Mouse (Mus musculus) intestine, embryonic 16.5 days (tissue): ENCODE measurements around the gene Gpr33. TPM values are rescaled to one million over a fixed set of nuclear protein-coding genes. Genes with fewer than 3 reads are reported as not detected.

ENCODE experiments used
- ATAC-seq: fragments of 200-750 bp; cut with Nextera tagmentation; 2 replicates; pipeline ENCODE4 v1.8.0; 2017; ENCODE audit warnings: moderate TSS enrichment, moderate library complexity
- H3K27ac ChIP-seq: fragments of 300-500 bp; sonication (generic); 2 replicates; pipeline ENCODE4 v1.5.1; 2014; ENCODE audit warnings: mild to moderate bottlenecking, low read length
- H3K27me3 ChIP-seq: fragments of 300-500 bp; sonication (generic); replicated peaks from 2 replicates; pipeline ENCODE4 v1.6.1; 2014; ENCODE audit warnings: low read length, control low read depth, mixed read lengths; ENCODE audit not compliant: control insufficient read depth, insufficient read depth
- H3K36me3 ChIP-seq: fragments of 300-500 bp; sonication (generic); 2 replicates; pipeline ENCODE4 v1.6.1; 2014; ENCODE audit warnings: low read length, control low read depth; ENCODE audit not compliant: control insufficient read depth, insufficient read depth
- H3K4me1 ChIP-seq: fragments of 300-500 bp; sonication (generic); 2 replicates; pipeline ENCODE4 v1.6.1; 2014; ENCODE audit warnings: low read length, control low read depth, mixed read lengths; ENCODE audit not compliant: control insufficient read depth, insufficient read depth
- H3K4me2 ChIP-seq: fragments of 300-500 bp; sonication (generic); 2 replicates; pipeline ENCODE4 v1.6.1; 2014; ENCODE audit warnings: low read depth, low read length, control low read depth
- H3K4me3 ChIP-seq: fragments of 300-500 bp; sonication (generic); 2 replicates; pipeline ENCODE4 v1.5.1; 2014; ENCODE audit warnings: mild to moderate bottlenecking, low read length
- H3K9ac ChIP-seq: fragments of 300-500 bp; sonication (generic); 2 replicates; pipeline ENCODE4 v1.6.1; 2014; ENCODE audit warnings: low read depth, low read length
- H3K9me3 ChIP-seq: fragments of 300-500 bp; sonication (generic); 2 replicates; pipeline ENCODE4 v1.6.1; 2016; ENCODE audit warnings: low read length, control low read depth; ENCODE audit not compliant: control insufficient read depth
- WGBS: fragments of 180-500 bp; shearing (Covaris S2); extraction: QIAGEN DNeasy Blood & Tissue Kit; methylation state at CpG from one replicate; pipeline ENCODE4 v1.1.7; 2014; 5-methylcytosine and 5-hydroxymethylcytosine counted together
- polyA plus RNA-seq: library from polyadenylated mRNA; unstranded; fragments of >200 nt; fragmentation: Nextera tagmentation; extraction: Ambion mirVana; gene quantifications from 2 replicates; pipeline ENCODE4 v1.2.1, GENCODE M21; 2015

Gpr33 gene
- not detected in 2 replicates for polyA plus RNA-seq

GRCm38 (mm10) chr12:52027963-52028362 is at the start of gene Gpr33:
Gpr33 (minus strand) TSS chr12:52028063.
- Histone ChIP-seq H3K4me2 (no peak within 1 kb of the TSS), H3K4me3 (no peak within 1 kb of the TSS), H3K27ac (no peak within 1 kb of the TSS), H3K9me3 (no peaks in the 10 kb centered on the region), H3K27me3 (no peaks in the 10 kb centered on the region), H3K36me3 (no peaks in the 10 kb centered on the region), H3K4me1 (no peaks in the 10 kb centered on the region), H3K9ac (no peak within 1 kb of the TSS)
- ATAC-seq: no peak
- WGBS: 93% methylated on average over 3 of the region's 3 CpGs

- Histone ChIP-seq H3K9ac (no peak overlapping the region), H3K27ac (no peak overlapping the region), H3K9me3 (no peaks in the 10 kb centered on the region), H3K36me3 (no peaks in the 10 kb centered on the region), H3K4me3 (no peak overlapping the region), H3K27me3 (no peaks in the 10 kb centered on the region), H3K4me2 (no peak overlapping the region), H3K4me1 (no peaks in the 10 kb centered on the region)
- ATAC-seq: no peak
- WGBS: 70% methylated on average over 2 of the region's 2 CpGs
Measured at GRCm38 (mm10) chr12:52049324-52049723, 21.5 kb upstream of the Gpr33 start.

GRCm38 (mm10) chr12:52046371-52046770 is 18.5 kb upstream of the Gpr33 start:
- H3K4me2 ChIP-seq: no peak overlapping the region
- ATAC-seq: no peak
- H3K9me3 ChIP-seq: no peaks in the 10 kb centered on the region
- H3K9ac ChIP-seq: no peak overlapping the region
- no peak overlapping the region for H3K4me3 ChIP-seq
- H3K36me3 ChIP-seq: no peaks in the 10 kb centered on the region
- WGBS: 73% methylated on average over 4 of the region's 4 CpGs
- no peak overlapping the region for H3K27ac ChIP-seq
- H3K4me1 ChIP-seq: no peaks in the 10 kb centered on the region
- H3K27me3 ChIP-seq: no peaks in the 10 kb centered on the region

GRCm38 (mm10) chr12:52042818-52043336 is 15.0 kb upstream of the Gpr33 start:
- Histone ChIP-seq H3K36me3 (no peaks in the 10 kb centered on the region), H3K27me3 (no peaks in the 10 kb centered on the region), H3K4me2 (no peak overlapping the region), H3K27ac (no peak overlapping the region), H3K9me3 (no peaks in the 10 kb centered on the region), H3K9ac (no peak overlapping the region), H3K4me3 (no peak overlapping the region), H3K4me1 (no peaks in the 10 kb centered on the region)
- no peak for ATAC-seq
- WGBS: 70% methylated on average over 10 of the region's 10 CpGs

GRCm38 (mm10) chr12:52038352-52038751 is 10.5 kb upstream of the Gpr33 start:
- Histone ChIP-seq H3K9ac (no peak overlapping the region), H3K4me1 (no peaks in the 10 kb centered on the region), H3K27me3 (no peaks in the 10 kb centered on the region), H3K36me3 (no peaks in the 10 kb centered on the region), H3K4me3 (no peak overlapping the region), H3K27ac (no peak overlapping the region), H3K4me2 (no peak overlapping the region), H3K9me3 (no peaks in the 10 kb centered on the region)
- WGBS: 45% methylated on average over 3 of the region's 3 CpGs
- no peak; the same call in 1 of the 2 replicates for ATAC-seq

GRCm38 (mm10) chr12:52034956-52035355 is 7.1 kb upstream of the Gpr33 start:
- Histone ChIP-seq H3K9ac (no peak overlapping the region), H3K4me2 (no peak overlapping the region), H3K36me3 (no peaks in the 10 kb centered on the region), H3K27ac (no peak overlapping the region), H3K4me3 (no peak overlapping the region), H3K9me3 (no peaks in the 10 kb centered on the region), H3K27me3 (no peaks in the 10 kb centered on the region), H3K4me1 (no peaks in the 10 kb centered on the region)
- WGBS: 81% methylated on average over 3 of the region's 3 CpGs
- no peak for ATAC-seq

- no peak for ATAC-seq
- Histone ChIP-seq H3K9me3 (no peaks in the 10 kb centered on the region), H3K27me3 (no peaks in the 10 kb centered on the region), H3K4me3 (no peak overlapping the region), H3K27ac (no peak overlapping the region), H3K9ac (no peak overlapping the region), H3K36me3 (no peaks in the 10 kb centered on the region), H3K4me2 (no peak overlapping the region), H3K4me1 (no peaks in the 10 kb centered on the region)
- WGBS: 82% methylated on average over 6 of the region's 6 CpGs
Measured at GRCm38 (mm10) chr12:52032276-52032675, 4.4 kb upstream of the Gpr33 start.

- Histone ChIP-seq H3K27me3 (no peaks in the 10 kb centered on the region), H3K4me3 (no peak overlapping the region), H3K27ac (no peak overlapping the region), H3K9ac (no peak overlapping the region), H3K9me3 (no peaks in the 10 kb centered on the region), H3K36me3 (no peaks in the 10 kb centered on the region), H3K4me1 (peaks cover 4% of the 10 kb centered on the region; the same call in 1 of the 2 replicates), H3K4me2 (no peak overlapping the region)
- no peak for ATAC-seq
- WGBS: 68% methylated on average over 7 of the region's 7 CpGs
Measured at GRCm38 (mm10) chr12:52014494-52015029, 13.3 kb downstream of the Gpr33 start.

GRCm38 (mm10) chr12:52014044-52014443 is 13.8 kb downstream of the Gpr33 start:
- Histone ChIP-seq H3K9ac (no peak overlapping the region), H3K36me3 (no peaks in the 10 kb centered on the region), H3K4me1 (peaks cover 4% of the 10 kb centered on the region; the same call in 1 of the 2 replicates), H3K4me2 (no peak overlapping the region), H3K27me3 (no peaks in the 10 kb centered on the region), H3K4me3 (no peak overlapping the region), H3K27ac (no peak overlapping the region), H3K9me3 (no peaks in the 10 kb centered on the region)
- no peak for ATAC-seq
- WGBS: 70% methylated on average over 11 of the region's 11 CpGs

GRCm38 (mm10) chr12:52013274-52013673 is 14.6 kb downstream of the Gpr33 start:
- H3K9ac ChIP-seq: no peak overlapping the region
- no peak overlapping the region for H3K4me2 ChIP-seq
- no peak for ATAC-seq
- H3K27ac ChIP-seq: no peak overlapping the region
- WGBS: 31% methylated on average over 9 of the region's 9 CpGs
- H3K36me3 ChIP-seq: no peaks in the 10 kb centered on the region
- H3K27me3 ChIP-seq: no peaks in the 10 kb centered on the region
- peaks cover 4% of the 10 kb centered on the region; the same call in 1 of the 2 replicates for H3K4me1 ChIP-seq
- H3K4me3 ChIP-seq: no peak overlapping the region
- H3K9me3 ChIP-seq: no peaks in the 10 kb centered on the region
